Mouse (Mus musculus) mammary gland, adult 2 months (tissue): ENCODE measurements around the gene Tnfrsf14. TPM values are rescaled to one million over a fixed set of nuclear protein-coding genes. Genes with fewer than 3 reads are reported as not detected.

ENCODE experiments used
- polyA plus RNA-seq: library from polyadenylated mRNA; depleted of rRNA; stranded (reverse); fragments of >200 nt; gene quantifications from 2 replicates; pipeline ENCODE4 v1.2.3, GENCODE M21; 2012; ENCODE audit warnings: low replicate concordance; rRNA removed

Gene Tnfrsf14
- 89.7 and 96.2 TPM in 2 replicates for polyA plus RNA-seq

DNA sequence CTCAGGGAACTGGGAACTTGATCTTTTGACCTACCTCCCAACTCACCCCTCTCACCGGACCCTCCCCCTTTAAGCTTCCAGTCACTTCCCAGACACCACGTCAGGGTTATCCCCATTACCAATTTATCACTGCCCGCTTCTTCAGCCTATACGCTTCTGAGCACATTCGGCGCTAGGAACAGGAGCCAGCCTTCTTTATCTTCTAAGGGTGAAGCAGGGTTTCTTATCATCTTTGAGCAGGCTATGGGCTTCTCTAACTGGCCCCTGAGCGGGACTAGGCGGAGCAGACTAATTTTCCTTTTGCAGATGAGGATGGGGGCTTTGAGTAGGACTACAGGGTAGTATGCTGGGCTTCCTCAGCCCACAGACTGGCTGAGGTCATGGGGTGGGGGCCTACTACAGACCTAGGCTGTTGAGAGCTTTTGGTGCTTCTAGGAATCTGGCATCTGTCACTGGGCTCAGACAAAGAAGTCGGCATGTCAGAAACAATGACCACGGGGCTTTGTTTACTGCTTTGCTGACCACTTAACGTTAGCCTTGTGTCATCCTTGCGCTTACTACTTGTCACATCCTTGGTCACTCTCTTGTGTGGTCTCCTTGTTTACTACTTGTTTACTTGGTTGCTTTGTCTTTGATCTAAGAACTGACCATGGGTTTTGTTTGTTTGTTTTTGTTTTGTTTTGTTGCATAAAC is at the start of gene Tnfrsf14:
Gene Tnfrsf14 (minus strand): TSS at position 169 of the 693 bp plus-strand sequence.

DNA sequence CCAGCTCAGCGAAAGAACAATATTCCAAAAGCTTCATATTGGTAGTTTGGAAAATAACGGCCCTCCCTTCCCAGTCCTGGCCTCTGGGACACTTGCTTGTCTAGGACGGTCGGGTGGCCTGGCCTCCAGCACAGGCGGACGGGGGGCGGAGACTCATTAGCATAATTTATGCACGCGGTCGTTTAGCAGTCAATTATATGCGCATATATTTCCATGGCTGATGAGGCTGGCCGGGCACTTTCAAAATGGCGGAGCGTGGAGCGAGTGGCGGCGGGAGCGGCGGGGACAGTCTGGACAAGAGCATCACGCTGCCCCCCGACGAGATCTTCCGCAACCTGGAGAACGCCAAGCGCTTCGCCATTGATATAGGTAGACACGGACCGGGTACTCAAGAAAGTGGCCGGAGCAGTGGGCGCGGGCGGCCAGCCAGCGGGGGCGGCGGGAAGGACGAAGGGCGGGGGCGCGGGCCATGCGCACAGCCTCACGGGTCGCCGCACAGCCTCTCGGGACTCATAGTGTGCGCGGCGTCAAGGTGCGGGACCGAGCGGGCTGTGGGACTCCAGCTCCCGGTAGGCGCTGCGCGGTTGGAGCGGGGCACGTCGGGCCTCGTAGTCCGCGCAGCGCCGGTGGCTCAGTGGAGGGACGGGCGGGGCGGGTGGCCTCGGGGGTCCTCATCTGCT is 35.7 kb upstream of the Tnfrsf14 start, which contains the start of gene Pank4:
Gene Pank4 (plus strand): TSS at position 223 of the 680 bp plus-strand sequence.

DNA sequence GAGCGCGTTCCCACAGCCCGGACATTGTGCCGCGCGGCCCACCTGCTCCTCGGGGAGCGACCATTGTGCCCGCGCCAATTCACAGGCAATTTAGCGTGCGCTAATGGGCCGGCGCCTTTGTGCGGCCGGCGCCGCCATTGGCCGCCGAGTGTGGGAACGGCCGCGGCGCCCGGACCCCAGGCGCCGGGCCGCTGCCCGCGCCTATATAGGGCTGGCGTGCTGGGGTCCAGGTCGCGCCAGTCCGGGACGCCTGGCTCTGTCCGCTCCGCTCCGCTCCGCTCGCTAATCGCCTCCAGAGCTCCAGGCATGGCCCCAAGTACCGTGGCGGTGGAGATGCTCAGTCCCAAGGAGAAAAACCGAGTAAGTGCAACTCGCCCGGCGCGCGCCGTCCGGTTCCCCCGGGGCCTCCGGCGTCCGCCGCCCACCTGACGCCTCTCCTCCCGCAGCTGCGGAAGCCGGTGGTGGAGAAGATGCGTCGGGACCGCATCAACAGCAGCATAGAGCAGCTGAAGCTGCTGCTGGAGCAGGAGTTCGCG is 32.4 kb upstream of the Tnfrsf14 start, which contains the start of gene Hes5:
Gene Hes5 (plus strand): TSS at position 234 of the 536 bp plus-strand sequence.

DNA sequence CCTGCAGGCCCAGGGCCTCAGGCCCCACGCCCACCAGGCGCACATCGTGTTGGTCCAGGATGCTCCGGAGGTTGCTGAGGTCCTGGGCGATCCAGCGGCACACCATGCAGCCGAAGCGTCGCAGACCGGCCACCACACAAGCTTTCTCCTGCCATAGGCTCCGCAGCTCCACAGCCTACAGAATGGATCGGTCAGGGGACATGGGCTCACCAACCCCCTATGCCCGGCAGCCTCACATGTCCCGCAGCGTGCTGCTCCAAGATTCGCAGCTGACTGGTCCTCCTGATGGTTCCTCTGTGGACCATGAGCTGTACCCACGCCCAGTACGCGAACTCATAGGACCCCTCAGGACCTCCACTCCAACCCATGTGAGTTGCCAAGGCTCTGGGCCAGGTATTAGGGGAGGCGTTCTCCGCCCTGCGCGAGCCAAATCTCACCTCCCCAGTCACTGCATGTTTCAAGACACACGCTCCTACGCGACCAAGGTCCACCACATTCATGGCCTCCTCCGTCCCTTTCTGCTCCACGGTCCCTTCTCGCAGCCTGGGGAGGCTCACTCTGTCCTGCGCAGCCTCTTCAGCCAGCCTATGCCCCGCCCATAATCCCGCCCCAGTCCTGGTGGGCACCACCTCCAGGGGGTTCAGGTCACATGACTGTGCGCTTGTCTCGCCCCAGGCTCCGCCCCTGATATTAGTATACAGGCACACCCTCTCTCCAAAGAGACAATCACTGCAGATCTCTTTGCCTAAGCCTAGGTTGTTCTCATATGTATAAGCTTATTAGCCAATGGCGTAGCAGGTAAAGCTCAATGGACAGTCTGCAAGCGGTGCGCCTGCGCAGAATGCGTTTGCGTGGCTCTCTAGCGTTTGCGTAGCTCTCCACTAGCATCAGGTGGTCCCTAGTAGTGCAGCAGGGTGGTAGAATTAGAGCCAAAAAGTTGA is 29.6 kb downstream of the Tnfrsf14 start, which contains the start of gene Fam213b:
Gene Fam213b (minus strand): TSS at position 630 of the 941 bp plus-strand sequence.

Other genes starting within 250 kb of the Tnfrsf14 start
- 0.10 and 0.19 TPM in 2 replicates for gene Ttc34, start 91.1 kb downstream of the Tnfrsf14 start, polyA plus RNA-seq
- gene Mmel1, start 59.0 kb downstream of the Tnfrsf14 start, polyA plus RNA-seq, result 0.03 and 0.16 TPM in 2 replicates
- gene Fam213b, start 29.4 kb downstream of the Tnfrsf14 start, polyA plus RNA-seq, result 33.2 and 72.1 TPM in 2 replicates
- gene Hes5, start 32.4 kb upstream of the Tnfrsf14 start, polyA plus RNA-seq, result 0.39 and 3.2 TPM in 2 replicates
- 51.6 and 61.2 TPM in 2 replicates for gene Pank4, start 35.6 kb upstream of the Tnfrsf14 start, polyA plus RNA-seq
- gene Plch2, start 128.2 kb upstream of the Tnfrsf14 start, polyA plus RNA-seq, result 29.6 and 42.7 TPM in 2 replicates
- gene Pex10, start 138.5 kb upstream of the Tnfrsf14 start, polyA plus RNA-seq, result 23.7 and 33.2 TPM in 2 replicates
- gene Rer1, start 157.8 kb upstream of the Tnfrsf14 start, polyA plus RNA-seq, result 76.3 and 93.6 TPM in 2 replicates
- gene Morn1, start 158.0 kb upstream of the Tnfrsf14 start, polyA plus RNA-seq, result 7.3 and 8.8 TPM in 2 replicates